Mouse (Mus musculus) lung, adult 2 months (tissue): ENCODE measurements around the gene Cd68. TPM values are rescaled to one million over a fixed set of nuclear protein-coding genes. Genes with fewer than 3 reads are reported as not detected.

Source experiments
- DNase-seq: peaks from one replicate; pipeline ENCODE4 v3.0.0; 2022
- H3K4me1 ChIP-seq: fragments of 200-500 bp; 2 replicates; pipeline ENCODE4 v1.6.1; 2011; ENCODE audit warnings: low read length; ENCODE audit not compliant: control insufficient read depth, insufficient read depth
- H3K4me3 ChIP-seq: fragments of 200-500 bp; replicated peaks from 2 replicates; pipeline ENCODE3; 2011; ENCODE audit warnings: low read depth, mild to moderate bottlenecking, control low read depth, low read length; ENCODE audit errors: extremely low read depth
- CTCF ChIP-seq: fragments of 200-500 bp; IDR thresholded peaks from 2 replicates; pipeline ENCODE4 v1.5.1; 2011; ENCODE audit warnings: mild to moderate bottlenecking, low read length, control low read depth; ENCODE audit not compliant: insufficient read depth
- POLR2A ChIP-seq: fragments of 200-500 bp; IDR thresholded peaks from 2 replicates; pipeline ENCODE4 v1.6.1; 2011; ENCODE audit warnings: low read depth, mild to moderate bottlenecking, control low read depth, low read length, borderline replicate concordance; ENCODE audit errors: extremely low read depth
- WGBS: fragments of 180-500 bp; shearing (Covaris S2); methylation state at CpG from one replicate; pipeline ENCODE4 v1.1.7; 2018; 5-methylcytosine and 5-hydroxymethylcytosine counted together
- polyA plus RNA-seq: library from polyadenylated mRNA; depleted of rRNA; stranded (reverse); fragments of >200 nt; gene quantifications from 2 replicates; pipeline ENCODE4 v1.2.3, GENCODE M21; 2012

Cd68 gene
- polyA plus RNA-seq, 1 experiment, result 82.8 TPM

DNA sequence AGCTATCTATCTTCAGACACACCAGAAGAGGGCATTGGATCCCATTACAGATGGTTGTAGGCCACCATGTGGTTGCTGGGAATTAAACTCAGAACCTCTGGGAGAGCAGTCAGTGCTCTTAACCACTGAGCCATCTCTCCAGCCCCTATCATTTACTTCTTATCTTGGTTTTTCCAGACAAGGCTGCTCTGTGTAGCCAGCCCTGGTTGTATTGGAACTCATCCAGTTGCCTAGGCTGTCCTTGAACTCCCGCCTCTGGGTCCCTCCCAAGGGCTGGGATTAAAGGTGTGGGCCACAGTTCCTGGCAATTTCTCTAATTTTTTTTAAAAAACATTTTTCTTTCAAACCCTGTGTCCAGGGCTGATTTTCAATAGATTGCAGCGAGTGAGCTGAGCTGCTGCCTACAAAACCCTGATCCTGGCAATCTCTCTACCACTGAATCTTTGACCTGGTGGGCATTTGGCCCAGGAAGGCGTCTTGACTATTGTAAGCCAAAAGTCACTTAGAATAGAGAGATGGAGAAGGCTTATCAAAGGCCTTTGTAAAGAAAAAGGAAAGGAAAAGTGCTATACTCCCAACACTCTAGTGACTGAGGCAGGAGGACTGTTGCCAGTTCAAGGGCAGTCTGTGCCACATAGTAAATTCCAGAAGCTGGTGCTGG is 4.6 kb downstream of the Cd68 start:
- Histone ChIP-seq H3K4me3 (peak overlapping the region; percentile 96), H3K4me1 (peaks cover 4% of the 10 kb centered on the region)
- TF ChIP-seq POLR2A (no peak), CTCF (no peak)
- WGBS, result 54% methylated on average over 3 of the region's 3 CpGs
- DNase-seq, result no peak

DNA sequence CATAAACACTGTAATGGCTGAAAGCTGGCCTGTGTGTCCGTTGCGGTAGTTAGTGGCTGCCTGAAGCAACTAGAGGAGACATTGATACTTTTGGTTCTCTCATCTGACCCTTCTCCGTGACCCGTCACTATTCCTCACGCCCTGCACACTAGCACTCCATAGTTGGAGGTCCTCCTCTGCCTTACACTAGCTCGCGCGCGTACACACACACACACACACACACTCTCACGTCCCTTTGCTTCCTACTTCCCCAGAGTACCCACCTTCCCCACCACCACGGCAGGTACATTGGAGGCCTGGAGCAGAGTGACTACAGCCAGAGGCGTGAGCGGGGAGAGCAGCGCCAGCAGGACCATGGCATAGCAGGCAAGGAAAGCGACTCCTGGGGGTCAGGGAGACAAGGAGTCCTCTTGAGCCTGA is 8.5 kb downstream of the Cd68 start:
- WGBS, result 81% methylated on average over 15 of the region's 15 CpGs
- no peaks in the 10 kb centered on the region for H3K4me1 ChIP-seq
- DNase-seq, result no peak
- no peak for TF ChIP-seq CTCF
- H3K4me3 ChIP-seq, result no peak overlapping the region

- WGBS, result 73% methylated on average over 10 of the region's 10 CpGs
- Histone ChIP-seq H3K4me1 (no peaks in the 10 kb centered on the region), H3K4me3 (no peak overlapping the region)
- DNase-seq, result peak; percentile 38
- TF ChIP-seq POLR2A (no peak), CTCF (peak; percentile 68)
These were observed 9.1 kb downstream of the Cd68 start for GRCm38 (mm10) chr11:69656617-69657461.

GRCm38 (mm10) chr11:69656065-69656455 is 9.9 kb downstream of the Cd68 start:
- no peaks in the 10 kb centered on the region for H3K4me1 ChIP-seq
- WGBS, result 51% methylated on average over 5 of the region's 5 CpGs
- DNase-seq, result no peak
- H3K4me3 ChIP-seq, result no peak overlapping the region
- TF ChIP-seq CTCF, result no peak
- TF ChIP-seq POLR2A, result no peak

DNA sequence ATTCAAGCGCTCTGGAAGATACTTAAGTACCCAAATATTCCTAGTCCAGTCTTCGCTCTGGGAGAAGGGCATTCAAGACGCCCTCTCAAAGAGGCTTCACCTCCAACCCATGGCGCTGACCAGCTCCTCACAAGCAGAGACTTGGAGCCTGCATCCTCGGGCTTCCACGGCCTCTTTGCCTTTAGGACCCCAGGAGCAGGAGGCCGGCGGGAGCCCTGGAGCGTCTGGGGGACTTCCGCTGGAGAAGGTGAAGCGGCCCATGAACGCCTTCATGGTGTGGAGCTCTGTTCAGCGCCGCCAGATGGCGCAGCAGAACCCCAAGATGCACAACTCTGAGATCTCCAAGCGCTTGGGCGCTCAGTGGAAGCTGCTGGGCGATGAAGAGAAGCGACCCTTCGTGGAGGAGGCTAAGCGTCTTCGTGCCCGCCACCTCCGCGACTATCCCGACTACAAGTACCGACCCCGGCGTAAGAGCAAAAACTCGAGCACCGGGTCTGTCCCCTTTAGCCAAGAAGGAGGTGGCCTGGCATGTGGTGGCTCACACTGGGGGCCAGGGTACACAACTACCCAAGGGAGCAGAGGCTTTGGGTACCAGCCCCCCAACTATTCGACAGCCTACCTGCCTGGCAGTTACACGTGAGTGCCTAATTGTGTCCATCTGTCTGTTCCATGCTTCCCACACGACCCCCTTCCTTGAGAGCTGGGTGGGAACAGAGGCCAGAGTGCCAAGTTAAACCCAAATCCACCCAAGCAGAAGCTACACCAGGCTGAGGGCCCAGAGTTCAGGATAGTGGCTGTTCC is 10.5 kb downstream of the Cd68 start, which contains the start of gene Sox15:
TSS of gene Sox15 (plus strand) at position 51 of the 801 bp plus-strand sequence.
- WGBS, result 24% methylated on average over 34 of the region's 34 CpGs
- DNase-seq, result peak; percentile 58

DNA sequence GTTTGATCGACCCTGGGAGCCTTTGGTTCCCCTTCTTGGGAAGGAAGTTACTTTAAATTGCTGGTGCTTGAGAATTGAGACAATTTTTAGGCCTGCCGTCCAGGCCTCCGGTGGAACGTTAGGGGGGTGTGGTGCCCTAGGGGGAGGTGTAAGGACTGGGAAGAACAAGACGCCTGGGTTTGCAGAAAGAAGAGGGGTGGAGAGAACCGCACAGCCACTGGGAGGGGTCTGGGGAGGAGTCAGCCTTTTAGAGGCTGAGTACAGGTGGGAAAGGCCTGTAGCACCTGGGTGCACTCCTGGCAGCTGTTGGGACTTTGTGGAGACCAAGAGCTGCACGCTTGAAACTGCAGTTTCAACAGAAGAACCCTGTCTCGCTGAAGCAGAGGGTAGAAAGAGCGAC is 11.2 kb downstream of the Cd68 start:
- 41% methylated on average over 9 of the region's 9 CpGs for WGBS
- H3K4me1 ChIP-seq, result no peaks in the 10 kb centered on the region
- no peak for DNase-seq
- no peak overlapping the region for H3K4me3 ChIP-seq
- no peak for TF ChIP-seq POLR2A
- TF ChIP-seq CTCF, result no peak

More for the DNA sequence above, 10.5 kb downstream of the Cd68 start, which contains the start of gene Sox15:
- Histone ChIP-seq H3K4me3 (no peak within 1 kb of the TSS), H3K4me1 (no peaks in the 10 kb centered on the region)
- TF ChIP-seq POLR2A (no peak), CTCF (peak; percentile 76)

GRCm38 (mm10) chr11:69653399-69653798 is 12.6 kb downstream of the Cd68 start:
- no peak for DNase-seq
- TF ChIP-seq CTCF, result no peak
- TF ChIP-seq POLR2A, result no peak
- no peak overlapping the region for H3K4me3 ChIP-seq
- 66% methylated on average over 5 of the region's 5 CpGs for WGBS
- H3K4me1 ChIP-seq, result no peaks in the 10 kb centered on the region

GRCm38 (mm10) chr11:69645860-69646259 is 20.1 kb downstream of the Cd68 start:
- TF ChIP-seq CTCF (no peak), POLR2A (no peak)
- Histone ChIP-seq H3K4me1 (no peaks in the 10 kb centered on the region), H3K4me3 (no peak overlapping the region)
- 80% methylated on average over 5 of the region's 5 CpGs for WGBS
- DNase-seq, result no peak

DNA sequence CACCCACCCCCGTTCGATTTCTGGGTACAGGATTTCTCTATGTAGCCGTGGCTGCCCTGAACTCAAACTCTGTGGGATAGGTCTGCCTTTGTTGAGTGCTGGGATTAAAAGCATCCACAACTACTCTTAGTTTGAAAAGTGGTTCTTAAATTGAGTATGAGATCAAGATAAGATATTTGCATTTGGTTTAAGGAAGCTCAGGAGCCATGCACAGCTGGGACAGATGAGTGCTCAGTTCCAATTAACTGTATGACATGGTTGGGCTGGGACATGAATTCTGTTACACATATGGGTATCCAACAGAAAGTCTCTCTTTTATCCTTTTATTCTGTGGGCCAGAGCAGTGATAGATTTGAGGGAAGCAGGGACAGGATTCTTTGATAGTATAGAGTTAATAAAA is 30.5 kb downstream of the Cd68 start:
- peaks cover 5% of the 10 kb centered on the region for H3K4me1 ChIP-seq
- no peak for TF ChIP-seq CTCF
- TF ChIP-seq POLR2A, result no peak
- 68% methylated on average over 3 of the region's 3 CpGs for WGBS
- no peak for DNase-seq
- no peak overlapping the region for H3K4me3 ChIP-seq
